Mouse (Mus musculus) CH12.LX (cell line): ENCODE data around the gene Tmeff2. TPM values are rescaled to one million over a fixed set of nuclear protein-coding genes. Genes with fewer than 3 reads are reported as not detected.

Source experiments
- DNase-seq: peaks from one replicate; pipeline ENCODE4 v3.0.0-alpha.2; 2013; ENCODE audit errors: extremely low read depth
- H3K27ac ChIP-seq: 2 replicates; pipeline ENCODE4 v1.5.1; 2012; ENCODE audit warnings: low read depth, mild to moderate bottlenecking, control low read depth, moderate library complexity; ENCODE audit not compliant: insufficient read depth
- H3K27me3 ChIP-seq: replicated peaks from 2 replicates; pipeline ENCODE3; 2012; ENCODE audit warnings: inconsistent platforms
- H3K36me3 ChIP-seq, 2 experiments: replicated peaks in 1 of 2; 2 replicates each; pipeline versions ENCODE3 to v1.6.1; 2012; ENCODE audit warnings: inconsistent platforms in 1 of 2, low read length in 1 of 2, mild to moderate bottlenecking in 1 of 2, mixed read lengths in 1 of 2, moderate library complexity in 1 of 2; ENCODE audit not compliant: control insufficient read depth in 1 of 2, insufficient read depth in 1 of 2
- H3K4me1 ChIP-seq, 2 experiments: 2 replicates each; pipeline ENCODE4 v1.6.1; 2012; ENCODE audit warnings: inconsistent platforms in 1 of 2, moderate library complexity in 1 of 2; ENCODE audit not compliant: insufficient read depth in 2 of 2, control insufficient read depth in 1 of 2
- H3K4me2 ChIP-seq: 2 replicates; pipeline ENCODE4 v1.6.1; 2012; ENCODE audit warnings: low read depth, mild to moderate bottlenecking, control low read depth; ENCODE audit not compliant: poor library complexity, insufficient read depth, severe bottlenecking
- H3K4me3 ChIP-seq, 3 experiments: fragments of 150-350 bp in 1 of 3; sonication (generic) in 1 of 3; replicated peaks in 1 of 3; 2 replicates each; pipeline versions ENCODE3 to v1.5.1; 2011 to 2012; ENCODE audit warnings: low read depth in 2 of 3, low read length in 2 of 3, mild to moderate bottlenecking in 2 of 3, moderate library complexity in 2 of 3, control low read depth in 1 of 3, improper control_type of control experiment in 1 of 3, inconsistent platforms in 1 of 3, mixed read lengths in 1 of 3; ENCODE audit not compliant: poor library complexity in 1 of 3
- H3K79me2 ChIP-seq: replicated peaks from 2 replicates; pipeline ENCODE4 v1.6.1; 2012; ENCODE audit warnings: mild to moderate bottlenecking, moderate library complexity; ENCODE audit not compliant: control insufficient read depth, poor library complexity, insufficient read depth, severe bottlenecking; ENCODE audit errors: extremely low read depth
- H3K9ac ChIP-seq: 2 replicates; pipeline ENCODE4 v1.6.1; 2012; ENCODE audit warnings: low read depth, mild to moderate bottlenecking, control low read depth, moderate library complexity; ENCODE audit not compliant: insufficient read depth
- H3K9me3 ChIP-seq: replicated peaks from 2 replicates; pipeline ENCODE3; 2012; ENCODE audit warnings: low read length, inconsistent platforms, mixed read lengths
- BHLHE40 ChIP-seq: IDR thresholded peaks from 2 replicates; pipeline ENCODE4 v1.6.1; 2011; ENCODE audit warnings: mild to moderate bottlenecking, low read depth, low read length, improper control_type of control experiment
- EP300 ChIP-seq: IDR thresholded peaks from 2 replicates; pipeline ENCODE4 v1.6.1; 2011; ENCODE audit warnings: low read length, improper control_type of control experiment
- ETS1 ChIP-seq: conservative IDR thresholded peaks from 2 replicates; pipeline ENCODE4 v1.6.1; 2012; ENCODE audit warnings: low read depth, mild to moderate bottlenecking, inconsistent platforms, low read length, improper control_type of control experiment, moderate library complexity
- GABPA ChIP-seq: IDR thresholded peaks from 2 replicates; pipeline ENCODE4 v1.6.1; 2012; ENCODE audit warnings: low read depth, low read length, improper control_type of control experiment, inconsistent platforms; ENCODE audit not compliant: insufficient replicate concordance
- JUND ChIP-seq: conservative IDR thresholded peaks from 2 replicates; pipeline ENCODE4 v1.6.1; 2011; ENCODE audit warnings: low read depth, low read length, improper control_type of control experiment
- KAT2A ChIP-seq: IDR thresholded peaks from 2 replicates; pipeline ENCODE4 v1.6.1; 2012; ENCODE audit warnings: low read length, improper control_type of control experiment, inconsistent platforms; ENCODE audit not compliant: insufficient replicate concordance
- MAFK ChIP-seq: IDR thresholded peaks from 2 replicates; pipeline ENCODE4 v1.6.1; 2011; ENCODE audit warnings: low read length, improper control_type of control experiment; ENCODE audit not compliant: insufficient replicate concordance
- MAZ ChIP-seq: IDR thresholded peaks from 2 replicates; pipeline ENCODE4 v1.6.1; 2012; ENCODE audit warnings: low read depth, mild to moderate bottlenecking, inconsistent platforms, low read length, improper control_type of control experiment, moderate library complexity
- MEF2A ChIP-seq: IDR thresholded peaks from 2 replicates; pipeline ENCODE4 v1.6.1; 2014; ENCODE audit warnings: low read depth, mild to moderate bottlenecking, inconsistent platforms, low read length, improper control_type of control experiment, borderline replicate concordance
- MXI1 ChIP-seq: IDR thresholded peaks from 2 replicates; pipeline ENCODE4 v1.6.1; 2011; ENCODE audit warnings: mild to moderate bottlenecking, low read depth, low read length, improper control_type of control experiment
- PAX5 ChIP-seq: IDR thresholded peaks from 2 replicates; pipeline ENCODE4 v1.6.1; 2012; ENCODE audit warnings: low read length, inconsistent platforms, mixed read lengths
- POLR2AphosphoS2 ChIP-seq: IDR thresholded peaks from 2 replicates; pipeline ENCODE4 v1.6.1; 2011; ENCODE audit warnings: low read depth, low read length, improper control_type of control experiment
- RAD21 ChIP-seq: IDR thresholded peaks from 2 replicates; pipeline ENCODE4 v1.6.1; 2011; ENCODE audit warnings: low read depth, mild to moderate bottlenecking, low read length, improper control_type of control experiment, moderate library complexity
- TBP ChIP-seq: conservative IDR thresholded peaks from 2 replicates; pipeline ENCODE4 v1.6.1; 2011; ENCODE audit warnings: low read depth, low read length, improper control_type of control experiment
- USF2 ChIP-seq: conservative IDR thresholded peaks from 2 replicates; pipeline ENCODE4 v1.6.1; 2011; ENCODE audit warnings: low read depth, low read length, improper control_type of control experiment
- ZC3H11A ChIP-seq: IDR thresholded peaks from 2 replicates; pipeline ENCODE4 v1.6.1; 2012; ENCODE audit warnings: low read depth, mild to moderate bottlenecking, inconsistent platforms, low read length, improper control_type of control experiment
- ZMIZ1 ChIP-seq: IDR thresholded peaks from 2 replicates; pipeline ENCODE4 v1.6.1; 2012; ENCODE audit warnings: low read depth, mild to moderate bottlenecking, inconsistent platforms, low read length, improper control_type of control experiment
- ZNF384 ChIP-seq: IDR thresholded peaks from 2 replicates; pipeline ENCODE4 v1.6.1; 2012; ENCODE audit warnings: low read depth, low read length, improper control_type of control experiment, inconsistent platforms
- dilution Hi-C: fragments of 300-500 bp; cut with MboI; formaldehyde crosslinking; loops from 2 replicates; pipeline ENCODE4 v1.14.3; 2020; ENCODE audit warnings: low sequenced_read_pairs; ENCODE audit not compliant: extremely low pct_unique_long_range_greater_than_20kb, extremely low pct_ligation_motif_present
- in situ Hi-C: fragments of 300-500 bp; cut with MboI; formaldehyde crosslinking; loops from 3 replicates; pipeline ENCODE4 v1.14.3; 2019; ENCODE audit warnings: low sequenced_read_pairs, low pct_ligation_motif_present, low pct_unique_long_range_greater_than_20kb, mixed read lengths
- polyA plus RNA-seq: library from polyadenylated mRNA; unstranded; fragments of >175 nt; gene quantifications from 2 replicates; pipeline ENCODE4 v1.2.1, GENCODE M21; 2012; ENCODE audit warnings: low read depth; ENCODE audit not compliant: insufficient read length
- total RNA-seq, 2 experiments: library from RNA; depleted of rRNA; stranded (reverse); fragments of 300-350 nt in 1 of 2; fragments of >200 nt in 1 of 2; gene quantifications; 2 replicates each; pipeline ENCODE4 v1.2.3; 2012 to 2014

The Tmeff2 gene
- total and polyA plus RNA-seq, 3 experiments: not detected

GRCm38 (mm10) chr1:51114721-51115120, 214.3 kb downstream of the Tmeff2 start:
- no peaks in the 10 kb centered on the region for H3K27me3 ChIP-seq
- H3K4me2 ChIP-seq: no peak overlapping the region
- H3K9me3 ChIP-seq: no peaks in the 10 kb centered on the region
- no peaks in the 10 kb centered on the region for H3K79me2 ChIP-seq
- no peaks in the 10 kb centered on the region for H3K36me3 ChIP-seq
- no peaks in the 10 kb centered on the region for H3K4me1 ChIP-seq
- H3K9ac ChIP-seq: no peak overlapping the region
- H3K4me3 ChIP-seq: no peak overlapping the region
- TF ChIP-seq TBP (no peak), ZMIZ1 (no peak), MXI1 (no peak), ZC3H11A (no peak)
- TF ChIP-seq, all 38 proteins: peak for 0
- in situ Hi-C loops: no loop called here
- dilution Hi-C loops: no loop called here
- DNase-seq: no peak
- H3K27ac ChIP-seq: no peak overlapping the region

GRCm38 (mm10) chr1:51115761-51116160, 215.3 kb downstream of the Tmeff2 start:
- Histone ChIP-seq H3K4me1 (no peaks in the 10 kb centered on the region), H3K27me3 (no peaks in the 10 kb centered on the region)
- dilution Hi-C loops: no loop called here

GRCm38 (mm10) chr1:51117830-51118229, 217.4 kb downstream of the Tmeff2 start:
- Histone ChIP-seq H3K4me1 (no peaks in the 10 kb centered on the region), H3K9ac (no peak overlapping the region), H3K4me2 (no peak overlapping the region), H3K36me3 (no peaks in the 10 kb centered on the region), H3K79me2 (no peaks in the 10 kb centered on the region), H3K9me3 (no peaks in the 10 kb centered on the region), H3K4me3 (no peak overlapping the region), H3K27ac (no peak overlapping the region), H3K27me3 (no peaks in the 10 kb centered on the region)
- in situ Hi-C loops (no loop called here), dilution Hi-C loops (no loop called here)
- TF ChIP-seq GABPA: no peak
- TF ChIP-seq MAFK: no peak
- TF ChIP-seq EP300: no peak
- TF ChIP-seq USF2: no peak
- TF ChIP-seq MEF2A: no peak
- no peak for TF ChIP-seq KAT2A
- no peak for TF ChIP-seq RAD21
- no peak for TF ChIP-seq BHLHE40
- TF ChIP-seq ZNF384: no peak
- no peak for TF ChIP-seq ZMIZ1
- no peak for TF ChIP-seq MAZ
- no peak for TF ChIP-seq ETS1
- no peak for TF ChIP-seq POLR2AphosphoS2
- no peak for TF ChIP-seq PAX5
- no peak for DNase-seq

More at GRCm38 (mm10) chr1:51115761-51116160, 215.3 kb downstream of the Tmeff2 start:
- no peak overlapping the region for H3K4me3 ChIP-seq
- in situ Hi-C loops: no loop called here
- H3K9ac ChIP-seq: no peak overlapping the region
- H3K9me3 ChIP-seq: no peaks in the 10 kb centered on the region
- H3K79me2 ChIP-seq: no peaks in the 10 kb centered on the region
- H3K4me2 ChIP-seq: no peak overlapping the region
- no peaks in the 10 kb centered on the region for H3K36me3 ChIP-seq
- no peak overlapping the region for H3K27ac ChIP-seq
- DNase-seq: no peak
- TF ChIP-seq JUND (no peak), ZMIZ1 (no peak), ZC3H11A (no peak)
- TF ChIP-seq, all 38 proteins: peak for 0
